In the genomic region with DNA sequence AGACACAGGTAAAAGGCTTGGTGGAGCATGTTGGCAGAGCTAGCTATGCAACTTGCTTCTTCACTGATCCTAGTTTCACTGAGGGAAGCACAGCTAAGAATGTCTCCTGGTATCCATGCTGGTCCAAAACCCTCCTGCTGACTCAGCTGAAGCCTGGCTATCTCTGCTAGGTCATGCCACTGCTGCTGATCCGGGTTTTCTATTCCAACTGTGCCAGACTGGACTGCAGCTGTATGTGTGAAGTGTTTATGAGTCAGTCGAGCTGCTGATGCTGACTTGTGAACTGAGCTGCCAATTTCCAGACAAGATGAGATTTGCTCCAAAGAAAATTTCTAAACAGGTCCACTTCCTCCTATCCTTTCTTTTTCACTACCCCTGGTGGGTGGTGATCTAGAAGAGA, we compare ENCODE assay signal across 25 mouse cellular contexts.
DNase-seq lines count a peak whose midpoint lies in the region; ATAC-seq lines count a peak whose summit lies in the region.
"Had no signal": no experiment of that assay in that cellular context is flagged by ENCODE, and none has a peak within 500 bp of the region (broad histone marks: within the 10 kb centered on the region; RNA-seq: fewer than 3 reads in every experiment).

No protein-coding gene starts in this region.

- no peak overlapping the region for H3K4me2 ChIP-seq in limb, embryonic 11.5 days (ENCODE audit: low read depth, severe bottlenecking)
- H3K4me2 ChIP-seq in kidney, embryonic 14.5 days (replicated peaks; ENCODE audit: low read depth, low read length), result no peak overlapping the region

- peak; percentile 19 for DNase-seq in limb, embryonic 11.5 days (ENCODE audit: low spot score)
- DNase-seq in limb, embryonic 10.5 days (ENCODE audit: low spot score), result no peak
- DNase-seq in 3T3-L1 (ENCODE audit: low read depth, low spot score) (peak; percentile 66), NIH3T3 (ENCODE audit: low read depth) (peak; percentile 56), adipocyte (ENCODE audit: low spot score) (peak; percentile 2)
- no peak for DNase-seq in layer of hippocampus, postnatal 14 days (ENCODE audit: low spot score in 2 of 2)
- DNase-seq: adrenal gland, adult 2 months; adrenal gland, adult 8-10 months; adrenal gland, postnatal 10 days; adrenal gland, postnatal 14 days; adrenal gland, postnatal 25 days; adrenal gland, postnatal 36 days; B cell, adult 2 months; cerebellum, adult 11 months; cerebellum, adult 11-12 months; cerebellum, adult 18-20 months; cerebellum, adult 2 months; cerebellum, adult 8-10 months had no signal

- H3K4me3 ChIP-seq in limb, embryonic 11.5 days (ENCODE audit: low read depth, low read length), result no peak overlapping the region
- H3K4me3 ChIP-seq in limb, embryonic 10.5 days, result no peak overlapping the region
- H3K4me3 ChIP-seq in kidney, embryonic 14.5 days (ENCODE audit: low read length), result no peak overlapping the region

- H3K9me3 ChIP-seq in limb, embryonic 11.5 days (ENCODE audit: control insufficient read depth, low read length), result no peaks in the 10 kb centered on the region
- H3K9me3 ChIP-seq in limb, embryonic 10.5 days (replicated peaks), result no peaks in the 10 kb centered on the region
- H3K9me3 ChIP-seq in kidney, embryonic 14.5 days (ENCODE audit: control insufficient read depth, low read length), result no peaks in the 10 kb centered on the region

- no peaks in the 10 kb centered on the region for H3K4me1 ChIP-seq in limb, embryonic 11.5 days (ENCODE audit: control insufficient read depth, insufficient read depth, low read length)
- H3K4me1 ChIP-seq in limb, embryonic 10.5 days, result peaks cover 7% of the 10 kb centered on the region
- no peaks in the 10 kb centered on the region for H3K4me1 ChIP-seq in kidney, embryonic 14.5 days (ENCODE audit: control insufficient read depth, insufficient read depth, low read length)

- no peaks in the 10 kb centered on the region for H3K36me3 ChIP-seq in limb, embryonic 11.5 days (ENCODE audit: control insufficient read depth, insufficient read depth, low read length)
- no peaks in the 10 kb centered on the region for H3K36me3 ChIP-seq in limb, embryonic 10.5 days
- no peaks in the 10 kb centered on the region for H3K36me3 ChIP-seq in kidney, embryonic 14.5 days (ENCODE audit: control insufficient read depth, insufficient read depth, low read length)
- H3K36me3 ChIP-seq: G1E had no signal

- no peak for ATAC-seq in limb, embryonic 11.5 days (ENCODE audit: insufficient number of reproducible peaks, low FRiP score, low TSS enrichment, low read depth)
- ATAC-seq in monocyte, adult 5-6 weeks (replicated peaks; ENCODE audit: insufficient number of reproducible peaks, low FRiP score, low TSS enrichment, poor library complexity, severe bottlenecking), result no peak
- no peak for ATAC-seq in kidney, embryonic 14.5 days (ENCODE audit: low FRiP score, low TSS enrichment)
- ATAC-seq: activated CD4-positive, CD25-positive, alpha-beta regulatory T cell, adult 4 months; CD4-positive, CD25-positive, alpha-beta regulatory T cell, adult 4 months; Patski had no signal

- H3K27me3 ChIP-seq in limb, embryonic 11.5 days (ENCODE audit: control insufficient read depth, insufficient read depth, low read length), result no peaks in the 10 kb centered on the region
- no peaks in the 10 kb centered on the region for H3K27me3 ChIP-seq in limb, embryonic 10.5 days (ENCODE audit: low read depth, poor library complexity, severe bottlenecking)
- no peaks in the 10 kb centered on the region for H3K27me3 ChIP-seq in kidney, embryonic 14.5 days (ENCODE audit: control insufficient read depth, insufficient read depth, low read length)
- H3K27me3 ChIP-seq: CH12.LX, Patski had no signal

- H3K9ac ChIP-seq in limb, embryonic 11.5 days (ENCODE audit: low read length), result no peak overlapping the region
- no peak overlapping the region for H3K9ac ChIP-seq in kidney, embryonic 14.5 days (ENCODE audit: low read depth, low read length)

- WGBS in limb, embryonic 11.5 days, result 64% methylated on average over 2 of the region's 2 CpGs
- WGBS in limb, embryonic 10.5 days, result 85% methylated on average over 2 of the region's 2 CpGs
- 75% methylated on average over 2 of the region's 2 CpGs for WGBS in kidney, embryonic 14.5 days

- H3K27ac ChIP-seq in limb, embryonic 11.5 days (replicated peaks; ENCODE audit: low read depth, low read length), result no peak overlapping the region
- H3K27ac ChIP-seq in limb, embryonic 10.5 days, result no peak overlapping the region
- H3K27ac ChIP-seq in kidney, embryonic 14.5 days (ENCODE audit: low read depth, low read length), result no peak overlapping the region

Comparison
In these comparisons a context has a peak if more than half of its experiments do, and no peak if none do; other contexts are left out.
1. DNase-seq: peak in limb, embryonic 11.5 days (single experiment), 3T3-L1 (single experiment), NIH3T3 (single experiment) and adipocyte (single experiment); none in limb, embryonic 10.5 days (single experiment) and layer of hippocampus, postnatal 14 days (0 of 2).